Mouse (Mus musculus): ENCODE results near the gene Gm8362.
"Not testable (repeated sequence)": the region's sequence is repeated elsewhere in the genome, so short reads cannot be mapped to it uniquely, and the experiment has no call there.

The Gm8362 gene

DNA sequence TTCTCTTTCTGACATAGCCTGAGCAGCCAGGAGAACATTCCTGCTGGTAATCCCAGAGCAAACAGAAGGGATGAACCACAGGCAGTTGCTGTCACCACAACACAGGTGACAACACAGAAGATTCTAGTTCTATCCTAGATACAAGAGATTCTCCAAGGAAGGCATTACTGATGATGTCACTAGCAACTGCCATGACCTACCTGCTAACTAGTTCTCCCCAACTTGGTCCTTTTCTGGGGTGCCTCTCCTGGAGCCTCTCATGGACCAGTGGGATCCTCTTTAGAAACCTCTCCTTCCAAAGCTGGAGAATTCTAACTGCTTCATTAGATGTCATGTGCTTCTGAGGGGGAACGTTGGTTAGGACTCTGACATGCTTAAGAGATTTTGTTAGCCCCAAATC is at the start of gene Gm8362:
Gene Gm8362 (minus strand): TSS at position 101 of the 400 bp plus-strand sequence.
- DNase-seq (ENCODE audit: low read depth, low spot score) = not testable (repeated sequence)

DNA sequence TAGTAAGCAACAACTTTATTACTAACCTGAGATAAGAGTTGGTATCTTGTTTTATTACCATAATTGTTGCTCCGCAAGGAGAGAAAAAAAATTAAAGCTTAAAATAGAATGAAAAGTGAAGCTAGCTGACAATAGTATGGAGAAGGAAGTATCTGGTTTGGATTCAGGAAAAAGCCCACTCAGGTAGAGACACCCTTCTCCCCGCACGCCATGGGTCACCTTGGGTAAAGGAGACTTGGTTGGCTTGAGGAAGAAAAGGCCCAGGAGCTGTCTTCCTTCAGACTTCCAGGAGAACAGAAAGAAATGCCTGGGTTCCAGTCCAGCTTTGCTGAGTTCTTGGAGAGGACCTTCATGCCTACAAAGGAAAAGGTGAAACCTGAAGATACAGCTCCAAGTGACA is 49.1 kb upstream of the Gm8362 start:
- not testable (repeated sequence) for DNase-seq (ENCODE audit: low read depth, low spot score)

DNA sequence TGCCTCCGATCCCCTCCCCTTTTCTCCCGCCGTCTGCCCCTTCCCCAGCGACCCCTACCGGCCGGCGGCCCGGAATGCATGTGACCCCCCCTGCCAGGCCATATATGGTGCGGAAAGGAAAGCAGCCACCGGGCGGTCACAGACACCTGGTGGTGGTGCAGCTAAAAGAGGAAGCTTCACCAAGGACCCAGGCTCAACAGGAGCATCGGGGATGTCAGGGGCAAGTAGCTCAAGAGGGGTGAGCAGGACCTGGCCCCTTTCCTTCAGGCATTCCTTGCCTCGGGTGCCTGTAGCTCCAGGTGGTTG is 17.0 kb downstream of the Gm8362 start:
- DNase-seq (ENCODE audit: low read depth, low spot score) = not testable (repeated sequence)

DNA sequence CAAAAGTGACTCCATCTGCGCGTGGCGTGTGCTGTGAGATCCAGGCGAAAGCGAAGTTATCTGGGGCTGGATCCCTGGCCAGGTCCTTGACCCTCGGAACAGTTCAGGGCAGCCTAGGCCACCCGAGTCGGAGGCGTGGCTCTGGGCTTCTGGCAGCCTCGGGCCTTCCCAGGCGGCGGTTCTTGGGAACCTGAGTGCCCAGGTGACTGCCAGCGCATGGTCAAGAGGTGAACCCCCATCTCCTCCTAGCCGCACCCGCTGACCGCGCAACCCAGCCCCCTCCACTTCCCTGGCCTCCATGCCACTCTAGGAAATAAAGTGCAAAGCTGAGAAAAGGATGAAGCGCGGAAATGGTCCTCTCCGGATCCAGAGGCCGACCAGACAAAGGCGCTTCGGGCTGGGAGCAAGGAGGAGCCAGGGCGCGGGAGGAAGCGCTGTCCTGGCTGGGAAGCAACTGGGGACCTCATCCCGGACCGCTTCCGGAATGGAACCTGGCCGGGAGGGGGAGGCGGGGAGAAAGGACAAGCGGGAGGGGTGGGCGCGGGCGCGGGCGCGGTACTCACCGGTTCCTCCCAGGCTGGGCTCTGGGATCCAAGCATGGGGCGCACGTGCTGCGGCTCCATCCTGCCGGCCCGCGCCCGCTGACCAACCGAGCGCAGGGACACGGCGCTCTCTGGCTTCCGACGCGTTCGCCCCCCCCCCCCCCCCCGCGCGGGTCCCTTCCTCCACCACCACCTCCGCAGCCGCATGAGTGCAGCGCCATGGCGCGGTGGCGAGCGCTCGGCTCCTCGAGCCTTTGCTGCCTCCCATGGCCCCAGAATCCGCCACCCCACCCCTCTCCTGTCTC is 17.6 kb downstream of the Gm8362 start:
- DNase-seq (ENCODE audit: low read depth, low spot score) = not testable (repeated sequence)

DNA sequence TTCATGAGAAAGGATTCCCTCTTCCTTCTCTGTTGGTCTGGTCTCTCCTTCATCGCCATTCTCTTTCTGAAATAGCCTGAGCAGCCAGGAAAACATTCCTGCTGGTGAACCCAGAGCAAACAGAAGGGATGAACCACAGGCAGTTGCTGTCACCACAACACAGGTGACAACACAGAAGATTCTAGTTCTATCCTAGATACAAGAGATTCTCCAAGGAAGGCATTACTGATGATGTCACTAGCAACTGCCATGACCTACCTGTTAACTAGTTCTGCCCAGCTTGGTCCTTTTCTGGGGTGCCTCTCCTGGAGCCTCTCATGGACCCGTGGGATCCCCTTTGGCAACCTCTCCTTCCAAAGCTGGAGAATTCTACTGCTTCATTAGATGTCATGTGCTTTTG is 32.0 kb downstream of the Gm8362 start, which contains the start of gene Gm3636:
Gene Gm3636 (minus strand): TSS at position 101 of the 400 bp plus-strand sequence.
- DNase-seq (ENCODE audit: low read depth, low spot score) = not testable (repeated sequence)

DNA sequence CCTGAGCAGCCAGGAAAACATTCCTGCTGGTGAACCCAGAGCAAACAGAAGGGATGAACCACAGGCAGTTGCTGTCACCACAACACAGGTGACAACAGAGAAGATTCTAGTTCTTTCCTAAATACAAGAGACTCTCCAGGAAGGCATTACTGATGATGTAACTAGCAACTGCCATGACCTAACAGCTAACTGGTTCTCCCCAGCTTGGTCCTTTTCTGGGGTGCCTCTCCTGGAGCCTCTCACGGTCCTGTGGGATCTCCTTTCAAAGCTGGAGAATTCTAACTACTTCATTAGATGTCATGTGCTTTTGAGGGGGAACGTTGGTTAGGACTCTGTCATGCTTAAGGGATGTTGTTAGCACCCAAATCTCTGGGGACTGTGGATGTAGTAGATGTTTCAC is 54.1 kb downstream of the Gm8362 start, which contains the start of gene Gm8050:
Gene Gm8050 (minus strand): TSS at position 101 of the 400 bp plus-strand sequence.
- DNase-seq (ENCODE audit: low read depth, low spot score) = not testable (repeated sequence)

Measured in retina, postnatal 7 days (tissue).